Mouse (Mus musculus): ENCODE results near the gene AU040320. TPM values are rescaled to one million over a fixed set of nuclear protein-coding genes. Genes with fewer than 3 reads are reported as not detected.

Gene AU040320
- polyA plus RNA-seq, 1 experiment from 2014 or later, result 30.1 TPM

DNA sequence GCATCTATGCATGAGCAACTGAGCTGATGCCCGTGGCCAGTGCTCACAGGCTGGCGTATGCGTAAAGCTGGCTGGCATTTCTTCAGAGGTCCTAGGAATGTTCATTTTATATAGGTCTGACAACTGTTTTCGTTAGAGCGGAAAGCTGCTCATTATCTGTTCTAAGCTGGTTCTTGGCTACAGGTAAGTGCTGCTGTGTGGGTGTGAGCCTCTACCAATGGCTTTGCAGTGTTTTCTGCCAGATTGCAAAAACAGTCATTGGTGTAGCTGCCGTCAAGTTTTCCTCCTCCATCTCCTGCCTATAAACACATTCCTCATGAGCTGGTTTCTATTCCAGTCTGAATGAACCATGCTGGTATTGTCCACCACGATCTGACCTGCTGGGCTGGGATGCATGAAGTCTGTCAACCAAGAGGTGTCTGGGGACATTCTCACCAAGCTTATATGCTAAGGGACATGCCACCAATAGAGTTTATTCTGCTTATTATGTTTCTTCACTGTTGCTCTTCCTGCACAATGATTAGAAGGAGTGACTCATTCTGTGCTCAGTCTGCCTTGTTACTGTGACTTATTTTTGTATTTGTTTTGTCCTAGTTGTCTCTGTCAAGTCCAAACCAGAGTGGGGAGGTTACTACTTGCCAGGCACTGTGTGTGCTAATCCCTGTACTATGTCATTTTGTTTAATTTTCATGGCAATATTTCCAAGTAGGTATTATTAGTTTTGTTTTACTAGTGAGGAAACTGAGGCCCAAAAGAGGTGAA is 39.2 kb downstream of the AU040320 start:
- Histone ChIP-seq H3K4me3 (ENCODE audit: low read depth, low read length) (no peak overlapping the region), H3K4me1 (ENCODE audit: control insufficient read depth, insufficient read depth, low read length) (no peaks in the 10 kb centered on the region), H3K9ac (replicated peaks; ENCODE audit: low read depth, low read length) (no peak overlapping the region), H3K4me2 (replicated peaks; ENCODE audit: low read depth, low read length) (no peak overlapping the region), H3K27ac (ENCODE audit: low read length) (no peak overlapping the region), H3K36me3 (ENCODE audit: control insufficient read depth, insufficient read depth, low read length) (peaks cover 11% of the 10 kb centered on the region), H3K27me3 (ENCODE audit: control insufficient read depth, insufficient read depth, low read length) (no peaks in the 10 kb centered on the region), H3K9me3 (ENCODE audit: control insufficient read depth, low read depth, low read length) (peaks cover 2% of the 10 kb centered on the region; the same call in 1 of the 2 replicates)
- ATAC-seq (ENCODE audit: insufficient number of reproducible peaks, insufficient read depth, low FRiP score, low read depth), result no peak
- WGBS, result 92% methylated on average over 7 of the region's 7 CpGs

- Histone ChIP-seq H3K9me3 (ENCODE audit: control insufficient read depth, low read depth, low read length) (no peaks in the 10 kb centered on the region), H3K4me3 (ENCODE audit: low read depth, low read length) (no peak overlapping the region), H3K27ac (ENCODE audit: low read length) (no peak overlapping the region), H3K9ac (replicated peaks; ENCODE audit: low read depth, low read length) (no peak overlapping the region), H3K27me3 (ENCODE audit: control insufficient read depth, insufficient read depth, low read length) (no peaks in the 10 kb centered on the region), H3K4me2 (replicated peaks; ENCODE audit: low read depth, low read length) (no peak overlapping the region), H3K4me1 (ENCODE audit: control insufficient read depth, insufficient read depth, low read length) (no peaks in the 10 kb centered on the region), H3K36me3 (ENCODE audit: control insufficient read depth, insufficient read depth, low read length) (no peaks in the 10 kb centered on the region)
- ATAC-seq (ENCODE audit: insufficient number of reproducible peaks, insufficient read depth, low FRiP score, low read depth), result no peak
- WGBS, result 96% methylated on average over 8 of the region's 8 CpGs
Measured at GRCm38 (mm10) chr4:126802174-126802573, 48.8 kb downstream of the AU040320 start.

- WGBS, result 29% methylated on average over 8 of the region's 8 CpGs
- H3K4me3 ChIP-seq (ENCODE audit: low read depth, low read length), result no peak overlapping the region
- no peak overlapping the region for H3K27ac ChIP-seq (ENCODE audit: low read length)
- no peaks in the 10 kb centered on the region for H3K4me1 ChIP-seq (ENCODE audit: control insufficient read depth, insufficient read depth, low read length)
- peak; percentile 80 for ATAC-seq (ENCODE audit: insufficient number of reproducible peaks, insufficient read depth, low FRiP score, low read depth)
- H3K27me3 ChIP-seq (ENCODE audit: control insufficient read depth, insufficient read depth, low read length), result no peaks in the 10 kb centered on the region
- H3K36me3 ChIP-seq (ENCODE audit: control insufficient read depth, insufficient read depth, low read length), result no peaks in the 10 kb centered on the region
- H3K9ac ChIP-seq (replicated peaks; ENCODE audit: low read depth, low read length), result no peak overlapping the region
- no peak overlapping the region for H3K4me2 ChIP-seq (replicated peaks; ENCODE audit: low read depth, low read length)
- H3K9me3 ChIP-seq (ENCODE audit: control insufficient read depth, low read depth, low read length), result no peaks in the 10 kb centered on the region
Measured at GRCm38 (mm10) chr4:126803268-126803873, 50.0 kb downstream of the AU040320 start.

GRCm38 (mm10) chr4:126805741-126806140 is 52.4 kb downstream of the AU040320 start:
- Histone ChIP-seq H3K9me3 (ENCODE audit: control insufficient read depth, low read depth, low read length) (no peaks in the 10 kb centered on the region), H3K9ac (replicated peaks; ENCODE audit: low read depth, low read length) (no peak overlapping the region), H3K27me3 (ENCODE audit: control insufficient read depth, insufficient read depth, low read length) (no peaks in the 10 kb centered on the region), H3K27ac (ENCODE audit: low read length) (no peak overlapping the region), H3K4me1 (ENCODE audit: control insufficient read depth, insufficient read depth, low read length) (no peaks in the 10 kb centered on the region), H3K36me3 (ENCODE audit: control insufficient read depth, insufficient read depth, low read length) (no peaks in the 10 kb centered on the region), H3K4me2 (replicated peaks; ENCODE audit: low read depth, low read length) (no peak overlapping the region), H3K4me3 (ENCODE audit: low read depth, low read length) (no peak overlapping the region)
- 68% methylated on average over 4 of the region's 4 CpGs for WGBS
- ATAC-seq (ENCODE audit: insufficient number of reproducible peaks, insufficient read depth, low FRiP score, low read depth), result no peak

DNA sequence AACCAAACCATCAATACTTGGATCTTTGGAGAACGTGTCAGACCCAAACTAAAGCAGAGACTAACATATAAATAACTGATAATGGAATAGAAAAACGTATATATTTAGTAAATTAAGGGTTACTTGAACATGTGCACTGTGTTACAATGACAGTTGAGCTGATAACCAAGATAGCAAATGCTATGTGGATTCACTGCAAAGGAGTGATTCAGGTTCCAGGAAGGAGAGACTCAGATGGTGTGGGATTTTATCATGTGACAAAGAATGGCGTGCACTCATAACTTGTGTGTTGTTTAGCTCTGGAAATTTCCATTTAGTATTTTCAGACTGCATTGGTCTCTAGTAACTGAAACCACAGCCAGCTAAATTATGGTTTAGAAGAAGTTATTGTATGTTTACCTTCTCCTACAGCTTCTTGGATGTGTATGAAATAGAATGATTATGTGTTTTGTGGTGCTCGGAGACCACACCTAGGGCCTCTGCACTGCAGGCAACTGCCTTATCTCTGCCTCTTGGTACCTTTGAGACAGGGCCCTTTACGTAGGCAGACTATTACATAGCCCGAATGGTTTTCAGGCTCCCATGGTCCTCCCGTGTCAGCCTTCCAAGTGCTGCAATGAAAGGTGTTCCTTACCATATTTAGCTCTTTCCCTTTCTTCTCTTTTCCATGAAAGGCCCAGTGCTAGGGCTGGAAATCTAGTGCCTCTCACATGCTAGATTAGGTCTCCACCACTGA is 53.5 kb downstream of the AU040320 start:
- H3K27ac ChIP-seq (ENCODE audit: low read length), result no peak overlapping the region
- H3K9ac ChIP-seq (replicated peaks; ENCODE audit: low read depth, low read length), result no peak overlapping the region
- H3K27me3 ChIP-seq (ENCODE audit: control insufficient read depth, insufficient read depth, low read length), result no peaks in the 10 kb centered on the region
- H3K4me3 ChIP-seq (ENCODE audit: low read depth, low read length), result no peak overlapping the region
- WGBS, result 79% methylated on average over 7 of the region's 7 CpGs
- no peak for ATAC-seq (ENCODE audit: insufficient number of reproducible peaks, insufficient read depth, low FRiP score, low read depth)
- no peaks in the 10 kb centered on the region for H3K4me1 ChIP-seq (ENCODE audit: control insufficient read depth, insufficient read depth, low read length)
- H3K36me3 ChIP-seq (ENCODE audit: control insufficient read depth, insufficient read depth, low read length), result no peaks in the 10 kb centered on the region
- H3K9me3 ChIP-seq (ENCODE audit: control insufficient read depth, low read depth, low read length), result no peaks in the 10 kb centered on the region
- no peak overlapping the region for H3K4me2 ChIP-seq (replicated peaks; ENCODE audit: low read depth, low read length)

DNA sequence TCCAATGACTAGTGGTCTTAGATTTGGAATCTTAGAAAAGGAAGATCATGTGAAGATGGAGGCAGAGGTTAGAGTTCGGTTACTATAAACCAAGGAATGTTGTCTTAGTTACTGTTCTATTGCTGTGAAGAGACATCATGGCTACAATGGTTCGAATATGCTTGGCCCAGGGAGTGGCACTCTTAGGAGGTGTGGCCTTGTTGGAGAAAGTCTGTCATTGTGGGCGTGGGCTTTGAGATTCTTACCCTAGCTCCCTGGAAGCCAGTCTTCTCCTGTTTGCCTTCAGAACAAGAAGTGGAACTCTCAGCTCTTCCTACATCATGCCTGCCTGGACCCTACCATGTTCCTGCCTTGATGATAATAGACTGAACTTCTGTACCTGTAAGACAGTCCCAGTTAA is 57.2 kb downstream of the AU040320 start:
- Histone ChIP-seq H3K27ac (ENCODE audit: low read length) (no peak overlapping the region), H3K27me3 (ENCODE audit: control insufficient read depth, insufficient read depth, low read length) (no peaks in the 10 kb centered on the region), H3K4me1 (ENCODE audit: control insufficient read depth, insufficient read depth, low read length) (no peaks in the 10 kb centered on the region), H3K9me3 (ENCODE audit: control insufficient read depth, low read depth, low read length) (no peaks in the 10 kb centered on the region), H3K36me3 (ENCODE audit: control insufficient read depth, insufficient read depth, low read length) (no peaks in the 10 kb centered on the region; the same call in 1 of the 2 replicates), H3K4me2 (replicated peaks; ENCODE audit: low read depth, low read length) (no peak overlapping the region), H3K9ac (replicated peaks; ENCODE audit: low read depth, low read length) (no peak overlapping the region), H3K4me3 (ENCODE audit: low read depth, low read length) (no peak overlapping the region)
- ATAC-seq (ENCODE audit: insufficient number of reproducible peaks, insufficient read depth, low FRiP score, low read depth), result no peak
- 89% methylated on average over 3 of the region's 3 CpGs for WGBS

- WGBS, result 70% methylated on average over 5 of the region's 5 CpGs
- no peak overlapping the region for H3K4me2 ChIP-seq (replicated peaks; ENCODE audit: low read depth, low read length)
- no peak overlapping the region for H3K4me3 ChIP-seq (ENCODE audit: low read depth, low read length)
- H3K36me3 ChIP-seq (ENCODE audit: control insufficient read depth, insufficient read depth, low read length), result peaks cover 5% of the 10 kb centered on the region; the same call in 1 of the 2 replicates
- no peak overlapping the region for H3K9ac ChIP-seq (replicated peaks; ENCODE audit: low read depth, low read length)
- H3K27ac ChIP-seq (ENCODE audit: low read length), result no peak overlapping the region
- no peaks in the 10 kb centered on the region for H3K27me3 ChIP-seq (ENCODE audit: control insufficient read depth, insufficient read depth, low read length)
- ATAC-seq (ENCODE audit: insufficient number of reproducible peaks, insufficient read depth, low FRiP score, low read depth), result no peak
- H3K4me1 ChIP-seq (ENCODE audit: control insufficient read depth, insufficient read depth, low read length), result no peaks in the 10 kb centered on the region
- H3K9me3 ChIP-seq (ENCODE audit: control insufficient read depth, low read depth, low read length), result no peaks in the 10 kb centered on the region
Measured at GRCm38 (mm10) chr4:126813212-126813611, 59.9 kb downstream of the AU040320 start.

DNA sequence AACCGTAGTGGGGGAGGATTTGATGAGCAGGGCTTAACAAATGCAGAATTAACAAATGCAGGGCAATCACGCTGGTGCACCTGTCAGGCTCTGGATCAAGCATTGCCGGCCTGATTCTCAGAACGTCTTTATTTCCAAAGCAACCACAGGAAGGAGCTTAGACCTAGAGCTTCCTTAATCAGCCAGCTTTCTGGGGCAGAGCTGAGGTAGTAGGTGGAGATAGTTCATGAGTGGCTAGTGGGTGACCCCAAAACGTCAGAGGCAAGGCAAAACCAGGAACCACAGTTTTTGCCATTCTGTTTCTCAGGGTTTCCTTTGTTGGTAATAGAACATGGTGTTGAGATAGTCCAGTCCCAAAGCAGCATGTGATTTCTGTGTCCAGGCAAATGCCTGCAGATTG is 61.5 kb downstream of the AU040320 start:
- no peaks in the 10 kb centered on the region for H3K9me3 ChIP-seq (ENCODE audit: control insufficient read depth, low read depth, low read length)
- no peaks in the 10 kb centered on the region for H3K4me1 ChIP-seq (ENCODE audit: control insufficient read depth, insufficient read depth, low read length)
- peaks cover 5% of the 10 kb centered on the region; the same call in 1 of the 2 replicates for H3K36me3 ChIP-seq (ENCODE audit: control insufficient read depth, insufficient read depth, low read length)
- no peak overlapping the region for H3K4me3 ChIP-seq (ENCODE audit: low read depth, low read length)
- H3K27ac ChIP-seq (ENCODE audit: low read length), result no peak overlapping the region
- no peak overlapping the region for H3K4me2 ChIP-seq (replicated peaks; ENCODE audit: low read depth, low read length)
- no peaks in the 10 kb centered on the region for H3K27me3 ChIP-seq (ENCODE audit: control insufficient read depth, insufficient read depth, low read length)
- WGBS, result 66% methylated on average over 5 of the region's 5 CpGs
- ATAC-seq (ENCODE audit: insufficient number of reproducible peaks, insufficient read depth, low FRiP score, low read depth), result no peak
- H3K9ac ChIP-seq (replicated peaks; ENCODE audit: low read depth, low read length), result no peak overlapping the region

All from stomach, embryonic 14.5 days (tissue).